Mouse (Mus musculus) midbrain, embryonic 16.5 days (tissue): ENCODE results near the gene Gm38655. TPM values are rescaled to one million over a fixed set of nuclear protein-coding genes. Genes with fewer than 3 reads are reported as not detected.
"Not testable (repeated sequence)": the region's sequence is repeated elsewhere in the genome, so short reads cannot be mapped to it uniquely, and the experiment has no call there.

Experiments used
- ATAC-seq: fragments of 200-750 bp; cut with Nextera tagmentation; 2 replicates; pipeline ENCODE4 v1.8.0; 2017; ENCODE audit warnings: moderate TSS enrichment
- H3K27ac ChIP-seq: fragments of 300-500 bp; sonication (generic); 2 replicates; pipeline ENCODE4 v1.5.1; 2014; ENCODE audit warnings: mild to moderate bottlenecking, low read length, mixed read lengths
- H3K27me3 ChIP-seq: fragments of 300-500 bp; sonication (generic); 2 replicates; pipeline ENCODE4 v1.6.1; 2014; ENCODE audit warnings: low read depth, low read length, mixed read lengths; ENCODE audit not compliant: control insufficient read depth, insufficient read depth
- H3K36me3 ChIP-seq: fragments of 300-500 bp; sonication (generic); 2 replicates; pipeline ENCODE4 v1.6.1; 2014; ENCODE audit warnings: mild to moderate bottlenecking, low read length, moderate library complexity, mixed read lengths; ENCODE audit not compliant: control insufficient read depth, insufficient read depth
- H3K4me1 ChIP-seq: fragments of 300-500 bp; sonication (generic); 2 replicates; pipeline ENCODE4 v1.6.1; 2014; ENCODE audit warnings: mild to moderate bottlenecking, low read length, mixed read lengths; ENCODE audit not compliant: control insufficient read depth, insufficient read depth
- H3K4me2 ChIP-seq: fragments of 300-500 bp; sonication (generic); 2 replicates; pipeline ENCODE4 v1.6.1; 2014; ENCODE audit warnings: mild to moderate bottlenecking, low read length, mixed read lengths
- H3K4me3 ChIP-seq: fragments of 300-500 bp; sonication (generic); 2 replicates; pipeline ENCODE4 v1.5.1; 2014; ENCODE audit warnings: low read depth, mild to moderate bottlenecking, low read length, moderate library complexity, mixed read lengths
- H3K9ac ChIP-seq: fragments of 300-500 bp; sonication (generic); 2 replicates; pipeline ENCODE4 v1.6.1; 2014; ENCODE audit warnings: low read depth, low read length, mixed read lengths
- H3K9me3 ChIP-seq: fragments of 300-500 bp; sonication (generic); replicated peaks from 2 replicates; pipeline ENCODE4 v1.6.1; 2014; ENCODE audit warnings: mild to moderate bottlenecking, low read length, mixed read lengths; ENCODE audit not compliant: control insufficient read depth, poor library complexity, severe bottlenecking
- WGBS: fragments of 180-500 bp; shearing (Covaris S2); extraction: QIAGEN DNeasy Blood & Tissue Kit; methylation state at CpG from one replicate; pipeline ENCODE4 v1.1.7; 2014; 5-methylcytosine and 5-hydroxymethylcytosine counted together
- polyA plus RNA-seq: library from polyadenylated mRNA; unstranded; fragments of >200 nt; fragmentation: Nextera tagmentation; extraction: Ambion mirVana; gene quantifications from 2 replicates; pipeline ENCODE4 v1.2.1, GENCODE M21; 2015

The Gm38655 gene
- polyA plus RNA-seq, 1 experiment from 2014 or later, result not detected

DNA sequence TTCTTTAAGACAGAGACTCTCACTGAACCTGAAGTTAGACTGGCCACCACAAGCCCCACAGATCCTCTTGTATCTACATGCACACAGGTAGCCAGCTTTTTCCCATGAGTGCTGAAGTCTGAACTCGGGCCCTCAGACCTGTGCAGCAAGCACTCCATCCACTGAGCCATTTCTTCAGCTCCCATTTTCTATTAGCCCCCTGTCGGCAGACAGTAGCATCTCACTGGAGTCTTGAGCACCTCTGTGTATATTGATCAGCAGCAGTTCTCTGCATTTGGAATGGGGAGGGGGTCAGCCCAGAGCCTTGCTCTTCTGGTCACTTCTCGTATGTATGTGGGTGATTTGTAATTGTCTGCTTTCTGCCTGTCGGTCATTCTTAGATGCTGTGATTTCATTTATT lies 35.3 kb downstream of the Gm38655 start:
- 0 out of 2 replicates have a peak, but pooled peaks cover 3% of the 10 kb centered on the region for H3K36me3 ChIP-seq
- H3K9me3 ChIP-seq, result no peaks in the 10 kb centered on the region
- H3K4me2 ChIP-seq, result no peak overlapping the region
- no peak overlapping the region for H3K4me3 ChIP-seq
- no peak overlapping the region for H3K27ac ChIP-seq
- no peak overlapping the region for H3K9ac ChIP-seq
- 71% methylated on average over 4 of the region's 4 CpGs for whole genome bisulfite sequencing
- peaks cover 7% of the 10 kb centered on the region; the same call in 1 of the 2 replicates for H3K4me1 ChIP-seq
- ATAC-seq, result no peak
- no peaks in the 10 kb centered on the region for H3K27me3 ChIP-seq

DNA sequence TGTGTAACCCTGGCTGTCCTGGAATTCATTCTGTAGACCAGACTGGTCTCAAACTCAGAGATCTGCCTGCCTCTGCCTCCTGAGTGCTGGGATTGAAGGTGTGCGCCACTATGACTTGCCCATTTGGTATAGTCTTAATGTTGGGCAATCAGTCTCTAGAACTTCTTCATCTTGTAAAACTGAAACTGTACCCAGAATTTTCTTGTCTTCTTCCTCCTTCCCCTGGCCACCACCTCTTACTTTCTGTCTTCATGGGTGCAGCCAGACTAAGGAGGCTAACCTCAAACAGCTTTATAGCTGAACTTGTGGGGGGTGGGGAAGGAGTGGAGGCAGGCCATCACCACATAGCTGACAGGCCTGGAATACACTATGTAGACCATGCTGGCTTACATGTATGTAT lies 36.5 kb downstream of the Gm38655 start:
- Histone ChIP-seq H3K4me1 (peaks cover 16% of the 10 kb centered on the region), H3K36me3 (no peaks in the 10 kb centered on the region), H3K9me3 (no peaks in the 10 kb centered on the region), H3K4me2 (no peak overlapping the region), H3K27ac (no peak overlapping the region), H3K9ac (no peak overlapping the region), H3K27me3 (no peaks in the 10 kb centered on the region), H3K4me3 (no peak overlapping the region)
- ATAC-seq, result no peak
- 97% methylated on average over 1 of the region's 1 CpGs for WGBS

DNA sequence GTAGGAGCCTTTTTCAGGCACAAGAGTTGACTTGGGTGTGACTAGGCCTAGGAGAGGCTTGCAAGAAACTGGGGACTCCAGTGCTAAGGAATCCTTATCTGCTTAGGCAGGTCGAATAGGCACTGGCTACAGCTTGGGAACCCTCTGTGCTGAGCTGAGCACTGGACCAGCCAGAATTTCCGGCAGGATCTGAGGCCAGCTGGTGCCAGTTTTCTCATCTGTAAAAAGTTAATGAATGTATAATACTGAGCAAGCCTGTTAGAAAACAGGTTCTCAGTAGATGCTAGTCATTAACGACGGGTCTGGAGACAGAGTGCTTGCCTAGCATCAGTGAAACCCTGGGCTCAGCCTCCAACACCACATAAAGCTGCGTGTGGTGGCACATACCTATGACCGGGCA lies 39.6 kb downstream of the Gm38655 start:
- no peaks in the 10 kb centered on the region for H3K36me3 ChIP-seq
- H3K27ac ChIP-seq, result no peak overlapping the region
- H3K9ac ChIP-seq, result no peak overlapping the region
- no peaks in the 10 kb centered on the region for H3K27me3 ChIP-seq
- H3K4me1 ChIP-seq, result peaks cover 18% of the 10 kb centered on the region
- WGBS, result 94% methylated on average over 6 of the region's 6 CpGs
- H3K4me3 ChIP-seq, result no peak overlapping the region
- no peak overlapping the region for H3K4me2 ChIP-seq
- ATAC-seq, result no peak
- no peaks in the 10 kb centered on the region for H3K9me3 ChIP-seq

DNA sequence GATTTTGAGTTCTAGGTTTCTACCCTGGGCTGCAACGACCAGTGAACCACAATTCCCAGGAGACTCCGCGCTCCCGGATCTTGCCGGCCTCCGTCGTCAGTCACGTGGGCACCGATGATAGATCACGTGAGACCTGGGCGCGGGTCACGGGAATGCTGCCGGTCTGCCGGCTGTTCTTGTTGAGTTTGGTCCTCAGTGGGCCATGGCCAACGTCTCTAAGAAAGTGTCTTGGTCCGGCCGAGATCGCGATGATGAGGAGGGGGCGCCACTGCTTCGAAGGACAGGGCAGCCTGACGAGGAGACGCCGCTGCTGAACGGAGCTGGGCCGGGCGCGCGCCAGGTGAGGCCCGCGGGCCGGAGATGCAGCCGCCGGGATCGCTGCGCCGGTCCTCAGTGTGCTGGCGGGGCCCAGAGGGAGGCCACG lies 42.0 kb downstream of the Gm38655 start, which contains the start of gene Clcn7:
TSS of gene Clcn7 (plus strand) at position 117 of the 424 bp plus-strand sequence.
- Histone ChIP-seq H3K4me2 (peak within 1 kb of the TSS; percentile 75), H3K9ac (peak within 1 kb of the TSS; percentile 79), H3K27me3 (no peaks in the 10 kb centered on the region), H3K4me1 (peaks cover 18% of the 10 kb centered on the region), H3K36me3 (no peaks in the 10 kb centered on the region), H3K9me3 (no peaks in the 10 kb centered on the region), H3K4me3 (peak within 1 kb of the TSS; percentile 79), H3K27ac (peak within 1 kb of the TSS; percentile 35; the same call in 1 of the 2 replicates)
- WGBS, result under 1% methylated on average over 40 of the region's 40 CpGs
- ATAC-seq, result peak; percentile 92

DNA sequence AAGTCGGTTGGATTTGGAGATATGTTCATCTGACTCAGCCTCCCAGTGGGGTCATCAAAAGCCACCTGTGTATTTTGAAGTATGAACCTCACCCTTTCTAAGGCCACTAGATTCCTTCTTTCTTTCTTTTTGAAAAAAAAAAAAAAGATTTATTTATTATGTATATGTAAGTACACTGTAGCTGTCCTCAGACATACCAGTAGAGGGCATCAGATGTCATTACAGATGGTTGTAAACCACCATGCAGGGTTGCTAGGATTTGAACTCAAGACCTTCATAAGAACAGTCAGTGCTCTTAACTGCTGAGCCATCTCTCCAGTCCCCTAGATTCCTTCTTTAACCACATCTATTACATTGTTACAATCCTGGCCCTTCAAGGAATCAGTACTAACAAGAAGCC lies 45.2 kb downstream of the Gm38655 start:
- Histone ChIP-seq H3K36me3 (no peaks in the 10 kb centered on the region), H3K4me3 (no peak overlapping the region), H3K9me3 (no peaks in the 10 kb centered on the region), H3K27me3 (no peaks in the 10 kb centered on the region), H3K27ac (no peak overlapping the region), H3K4me1 (peaks cover 11% of the 10 kb centered on the region), H3K9ac (no peak overlapping the region), H3K4me2 (no peak overlapping the region)
- 97% methylated on average over 1 of the region's 1 CpGs for WGBS
- ATAC-seq, result no peak

DNA sequence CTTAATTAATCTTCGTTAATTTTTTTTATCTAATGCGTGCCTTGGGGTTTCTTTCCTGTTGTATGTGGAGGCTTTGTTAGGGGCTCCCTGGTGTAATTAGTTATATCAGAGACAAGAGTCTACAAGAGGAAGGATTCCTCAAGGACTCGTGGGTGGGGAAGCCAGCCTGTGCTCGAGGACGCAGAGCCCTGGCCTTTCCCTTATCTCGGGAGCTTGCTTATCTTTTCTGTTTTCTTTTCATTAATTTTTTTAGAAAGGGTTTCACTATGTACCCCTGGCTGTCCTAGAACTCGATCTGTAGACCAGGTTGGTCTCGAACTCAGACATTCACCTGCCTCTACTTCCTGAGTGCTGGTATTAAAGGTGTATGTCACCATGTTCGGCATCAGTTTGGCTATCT lies 47.6 kb downstream of the Gm38655 start:
- H3K9ac ChIP-seq, result no peak overlapping the region
- 0 out of 2 replicates have a peak, but pooled peaks cover 1% of the 10 kb centered on the region for H3K27me3 ChIP-seq
- H3K36me3 ChIP-seq, result no peaks in the 10 kb centered on the region
- no peak overlapping the region for H3K27ac ChIP-seq
- WGBS, result 78% methylated on average over 9 of the region's 9 CpGs
- H3K4me3 ChIP-seq, result no peak overlapping the region
- H3K9me3 ChIP-seq, result no peaks in the 10 kb centered on the region
- H3K4me2 ChIP-seq, result no peak overlapping the region
- H3K4me1 ChIP-seq, result no peaks in the 10 kb centered on the region
- ATAC-seq, result no peak

DNA sequence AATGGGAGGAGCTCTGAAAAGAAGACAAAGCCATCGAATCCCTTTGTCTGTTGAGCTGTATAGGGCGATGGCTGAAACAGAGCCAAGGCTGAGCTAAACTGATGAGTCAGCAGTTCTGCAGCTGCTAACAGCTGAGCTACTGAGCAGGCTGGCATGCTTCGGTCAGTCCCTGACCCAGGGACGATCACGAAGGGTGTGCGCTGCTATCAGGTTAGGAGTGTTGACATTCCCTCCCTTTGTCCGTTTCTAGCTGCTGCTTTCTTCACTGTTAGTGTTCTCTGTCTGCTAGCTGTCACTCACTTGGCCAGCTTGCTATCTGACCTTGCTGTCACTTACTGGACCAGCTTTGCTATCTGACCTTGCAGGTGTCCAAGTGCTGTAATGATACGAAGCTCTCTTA lies 48.2 kb downstream of the Gm38655 start:
- Histone ChIP-seq H3K4me2 (no peak overlapping the region), H3K27ac (no peak overlapping the region), H3K4me3 (no peak overlapping the region)

DNA sequence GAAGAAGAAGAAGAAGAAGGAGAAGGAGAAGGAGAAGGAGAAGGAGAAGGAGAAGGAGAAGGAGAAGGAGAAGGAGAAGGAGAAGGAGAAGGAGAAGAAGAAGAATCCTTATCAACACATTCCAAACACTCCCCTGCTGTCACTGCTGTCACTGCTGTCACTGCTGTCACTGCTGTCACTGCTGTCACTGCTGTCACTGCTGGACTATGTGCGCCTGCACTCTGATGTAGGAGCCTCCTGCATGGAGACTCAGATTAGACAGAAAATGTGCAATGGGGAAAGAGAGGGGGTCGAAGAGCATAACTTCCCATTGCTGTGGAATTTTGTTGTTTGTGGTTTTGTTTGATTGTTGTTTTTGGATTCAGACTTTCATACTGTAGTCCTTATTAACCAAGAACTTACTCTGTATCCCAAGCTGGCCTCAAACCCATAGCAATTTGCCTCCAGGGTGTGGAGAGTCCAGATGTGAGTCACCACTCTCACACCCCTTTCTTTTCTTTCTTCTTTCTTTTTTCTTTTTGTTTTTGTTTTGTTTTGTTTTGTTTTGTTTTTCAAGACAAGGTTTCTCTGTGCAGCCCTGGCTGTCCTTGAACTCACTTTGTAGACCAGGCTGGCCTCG lies 49.7 kb downstream of the Gm38655 start:
- not testable (repeated sequence) for ATAC-seq, H3K4me3 ChIP-seq, H3K4me2 ChIP-seq, H3K9ac ChIP-seq, H3K9me3 ChIP-seq, H3K27me3 ChIP-seq, H3K4me1 ChIP-seq, H3K36me3 ChIP-seq, H3K27ac ChIP-seq
- WGBS, result 68% methylated on average over 3 of the region's 3 CpGs

More for the DNA sequence above, 48.2 kb downstream of the Gm38655 start:
- 0 out of 2 replicates have a peak, but pooled peaks cover 4% of the 10 kb centered on the region for H3K27me3 ChIP-seq
- H3K9me3 ChIP-seq, result no peaks in the 10 kb centered on the region
- H3K4me1 ChIP-seq, result no peaks in the 10 kb centered on the region
- no peak overlapping the region for H3K9ac ChIP-seq
- ATAC-seq, result no peak
- 57% methylated on average over 8 of the region's 8 CpGs for WGBS
- no peaks in the 10 kb centered on the region for H3K36me3 ChIP-seq

DNA sequence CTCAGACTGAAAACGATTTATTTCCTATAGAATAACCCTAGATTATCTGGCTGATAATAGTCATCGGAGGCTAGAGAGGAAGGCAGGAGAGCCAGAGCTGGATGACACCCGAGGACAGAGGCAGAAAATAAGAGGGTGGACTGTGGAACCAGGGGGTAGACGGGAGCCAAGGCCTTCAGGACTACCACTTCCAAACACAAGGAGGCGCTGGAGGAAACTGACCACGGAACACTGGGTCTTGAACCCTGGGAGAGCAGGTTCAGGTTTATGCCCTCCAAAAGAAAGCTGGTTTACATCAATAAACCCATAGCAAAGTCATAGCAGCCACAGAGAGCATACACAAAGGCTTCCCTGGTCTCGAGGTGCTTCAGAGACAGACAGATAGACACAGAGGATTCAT lies 51.3 kb downstream of the Gm38655 start:
- Histone ChIP-seq H3K36me3 (no peaks in the 10 kb centered on the region), H3K9ac (no peak overlapping the region), H3K27ac (no peak overlapping the region), H3K4me3 (no peak overlapping the region), H3K4me1 (no peaks in the 10 kb centered on the region), H3K4me2 (no peak overlapping the region), H3K9me3 (no peaks in the 10 kb centered on the region), H3K27me3 (0 out of 2 replicates have a peak, but pooled peaks cover 4% of the 10 kb centered on the region)
- WGBS, result 31% methylated on average over 7 of the region's 7 CpGs
- ATAC-seq, result no peak
